Mouse (Mus musculus): ENCODE data around the gene Gm973.
A peak's percentile ranks its signal among the peaks of the same experiment; 100 is the strongest.

Gene Gm973

GRCm38 (mm10) chr1:59584656-59585410, 68.8 kb downstream of the Gm973 start:
- DNase-seq (ENCODE audit: inconsistent ontology term), result peak; percentile 70

- DNase-seq (ENCODE audit: inconsistent ontology term), result no peak
These were observed 73.2 kb downstream of the Gm973 start for GRCm38 (mm10) chr1:59589271-59589670.

GRCm38 (mm10) chr1:59592359-59592758, 76.3 kb downstream of the Gm973 start:
- peak; percentile 46 for DNase-seq (ENCODE audit: inconsistent ontology term)

- no peak for DNase-seq (ENCODE audit: inconsistent ontology term)
These were observed 76.8 kb downstream of the Gm973 start for GRCm38 (mm10) chr1:59592876-59593275.

- no peak for DNase-seq (ENCODE audit: inconsistent ontology term)
These were observed 77.6 kb downstream of the Gm973 start for GRCm38 (mm10) chr1:59593622-59594035.

GRCm38 (mm10) chr1:59594586-59595266, 78.7 kb downstream of the Gm973 start:
- DNase-seq (ENCODE audit: inconsistent ontology term), result no peak

GRCm38 (mm10) chr1:59595609-59596008, 79.5 kb downstream of the Gm973 start:
- no peak for DNase-seq (ENCODE audit: inconsistent ontology term)

- no peak for DNase-seq (ENCODE audit: inconsistent ontology term)
These were observed 86.7 kb downstream of the Gm973 start for GRCm38 (mm10) chr1:59602531-59603416.

GRCm38 (mm10) chr1:59603417-59603712, 87.3 kb downstream of the Gm973 start:
- no peak for DNase-seq (ENCODE audit: inconsistent ontology term)

- no peak for DNase-seq (ENCODE audit: inconsistent ontology term)
These were observed 87.8 kb downstream of the Gm973 start for GRCm38 (mm10) chr1:59603893-59604292.

- DNase-seq (ENCODE audit: inconsistent ontology term), result no peak
These were observed 90.4 kb downstream of the Gm973 start for GRCm38 (mm10) chr1:59606479-59606878.

- no peak for DNase-seq (ENCODE audit: inconsistent ontology term)
These were observed 91.0 kb downstream of the Gm973 start for GRCm38 (mm10) chr1:59607071-59607470.

GRCm38 (mm10) chr1:59608125-59608762, 92.2 kb downstream of the Gm973 start:
- no peak for DNase-seq (ENCODE audit: inconsistent ontology term)

- no peak for DNase-seq (ENCODE audit: inconsistent ontology term)
These were observed 92.9 kb downstream of the Gm973 start for GRCm38 (mm10) chr1:59608920-59609319.

GRCm38 (mm10) chr1:59609458-59609857, 93.4 kb downstream of the Gm973 start:
- DNase-seq (ENCODE audit: inconsistent ontology term), result no peak

- DNase-seq (ENCODE audit: inconsistent ontology term), result no peak
These were observed 93.8 kb downstream of the Gm973 start for GRCm38 (mm10) chr1:59609896-59610295.

- no peak for DNase-seq (ENCODE audit: inconsistent ontology term)
These were observed 94.9 kb downstream of the Gm973 start for GRCm38 (mm10) chr1:59610929-59611328.

GRCm38 (mm10) chr1:59613795-59614194, 97.7 kb downstream of the Gm973 start:
- no peak for DNase-seq (ENCODE audit: inconsistent ontology term)

- DNase-seq (ENCODE audit: inconsistent ontology term), result no peak
These were observed 99.0 kb downstream of the Gm973 start for GRCm38 (mm10) chr1:59615021-59615420.

- no peak for DNase-seq (ENCODE audit: inconsistent ontology term)
These were observed 103.1 kb downstream of the Gm973 start for GRCm38 (mm10) chr1:59619201-59619600.

GRCm38 (mm10) chr1:59623325-59624017, 107.4 kb downstream of the Gm973 start:
- peak; percentile 77 for DNase-seq (ENCODE audit: inconsistent ontology term)

Data from Muller cell, postnatal 12 days (primary cell).